Mouse (Mus musculus) layer of hippocampus, postnatal 10 days (tissue): ENCODE data around the gene Senp2. TPM values are rescaled to one million over a fixed set of nuclear protein-coding genes. Genes with fewer than 3 reads are reported as not detected.

ENCODE experiments used
- DNase-seq, 2 experiments: peaks; one replicate each; pipeline ENCODE4 v3.0.0; 2021; ENCODE audit warnings: low spot score in 2 of 2
- total RNA-seq, 2 experiments: library from RNA; stranded (reverse); gene quantifications; 2 replicates each; pipeline ENCODE4 v1.2.3; 2021

Senp2 gene
- total RNA-seq, 2 experiments from 2014 or later, result 69.7 to 70.8 TPM

DNA sequence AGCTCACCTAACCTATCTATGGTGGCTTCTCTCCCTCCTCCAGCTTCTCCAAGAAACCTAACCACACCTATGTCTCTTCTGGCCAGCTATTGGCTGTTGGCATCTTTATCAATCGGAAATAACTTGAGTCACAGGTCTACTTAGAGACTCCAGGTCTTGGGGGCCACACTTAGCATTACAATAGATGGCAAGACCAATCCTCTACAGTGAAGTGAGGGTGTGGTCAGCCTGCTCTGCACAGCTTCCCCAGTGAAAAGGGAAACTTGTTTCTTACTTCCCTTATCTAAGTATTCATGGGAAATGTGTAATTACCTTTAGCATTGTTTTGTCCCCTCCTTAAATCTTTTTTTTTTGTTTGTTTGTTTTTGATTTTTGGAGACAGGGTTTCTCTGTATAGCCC lies 6.3 kb downstream of the Senp2 start:
- no peak for DNase-seq

DNA sequence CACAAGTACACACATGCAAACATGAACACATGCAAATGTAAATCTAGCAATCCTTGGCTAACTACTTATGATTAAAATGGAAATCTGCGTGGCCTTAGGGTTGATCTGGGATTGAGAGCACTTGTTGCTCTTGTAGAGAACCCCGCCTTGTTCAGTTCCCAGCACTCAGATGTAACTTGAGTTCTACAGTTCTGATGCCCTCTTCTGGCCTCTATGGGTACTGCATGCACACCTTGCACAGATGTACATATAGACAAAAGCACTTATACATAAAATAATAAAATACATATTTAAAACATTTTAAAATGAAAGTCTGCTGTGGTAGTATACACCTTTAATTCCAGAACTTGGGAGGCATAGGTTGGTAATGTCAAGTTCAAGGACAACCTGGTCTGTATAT lies 12.8 kb downstream of the Senp2 start:
- DNase-seq, result no peak

DNA sequence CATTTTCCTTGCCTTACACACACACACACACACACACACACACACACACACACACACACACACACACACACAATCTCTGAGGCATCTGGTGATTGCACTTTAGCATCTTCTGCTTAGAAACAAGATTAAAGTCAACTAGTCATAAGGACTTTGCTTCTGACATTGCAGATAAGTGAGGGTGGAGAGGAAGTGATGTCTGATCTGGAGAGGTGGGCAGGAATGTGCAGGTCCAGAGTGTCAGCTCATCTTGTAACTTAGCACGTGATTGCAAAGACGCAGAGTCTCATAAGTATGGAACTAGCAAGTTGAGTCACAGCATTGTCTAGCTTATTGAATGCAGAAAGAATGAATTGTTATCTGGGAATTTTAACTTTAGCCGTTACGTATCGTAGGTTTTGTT lies 18.2 kb downstream of the Senp2 start:
- no peak for DNase-seq

DNA sequence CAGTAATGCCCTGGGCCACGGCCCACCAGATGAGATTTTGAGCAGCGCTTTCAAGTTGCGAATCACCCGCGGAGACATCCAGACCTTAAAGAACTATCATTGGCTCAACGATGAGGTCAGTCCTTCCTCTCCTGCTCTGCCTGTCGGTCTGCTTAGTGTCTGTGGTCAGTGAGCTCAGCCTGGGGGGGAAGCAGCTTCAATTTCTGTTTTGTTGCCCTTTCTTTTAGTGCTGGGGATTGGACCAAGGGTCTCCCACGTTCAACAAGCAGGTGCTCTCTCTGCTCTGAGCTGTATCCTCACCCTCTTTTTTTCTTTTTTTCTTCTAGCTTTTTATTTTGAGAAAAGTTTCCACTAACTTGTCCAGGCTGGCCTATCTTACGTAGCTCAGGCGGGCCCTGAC lies 29.3 kb downstream of the Senp2 start:
- DNase-seq, result no peak

DNA sequence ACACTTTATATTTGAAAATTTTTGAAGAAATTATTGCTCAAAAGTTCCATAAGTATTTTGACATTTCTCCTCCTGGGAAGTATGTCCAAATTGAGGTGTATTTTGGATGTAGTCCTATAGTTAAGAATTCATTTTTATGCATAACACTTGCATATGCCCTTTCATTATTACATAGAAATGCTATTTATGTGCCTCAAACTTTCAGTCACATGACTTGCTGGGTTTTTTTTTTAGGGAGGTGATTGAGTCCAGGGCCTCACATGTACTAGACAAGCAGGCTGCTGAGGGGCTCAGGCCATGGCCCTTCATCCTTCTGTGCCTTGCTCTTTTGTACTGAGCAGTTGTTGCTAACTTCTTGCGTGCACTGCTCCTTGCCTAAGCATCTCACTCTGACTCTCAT lies 30.7 kb downstream of the Senp2 start:
- DNase-seq, result no peak

- no peak for DNase-seq
Measured at GRCm38 (mm10) chr16:22043830-22044229, 34.5 kb downstream of the Senp2 start.

DNA sequence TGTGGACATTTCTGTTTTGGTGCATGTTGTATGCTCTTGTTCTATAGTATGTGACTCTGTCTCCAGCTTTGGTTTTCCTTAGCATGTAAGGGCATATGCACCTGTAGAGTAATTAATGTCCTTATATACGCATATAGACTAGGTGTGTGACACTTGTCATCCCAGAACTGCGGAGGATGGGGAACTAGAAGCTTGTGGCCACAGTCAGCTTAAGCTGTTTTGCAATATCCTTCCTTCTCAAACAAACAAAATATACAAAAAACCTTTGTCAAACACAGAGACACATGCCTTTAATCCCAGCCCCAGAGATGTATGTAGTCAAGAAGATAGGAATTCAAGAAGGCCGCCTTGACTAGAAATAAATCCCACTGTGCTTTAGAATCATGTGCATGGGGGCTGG lies 36.6 kb downstream of the Senp2 start:
- no peak for DNase-seq

DNA sequence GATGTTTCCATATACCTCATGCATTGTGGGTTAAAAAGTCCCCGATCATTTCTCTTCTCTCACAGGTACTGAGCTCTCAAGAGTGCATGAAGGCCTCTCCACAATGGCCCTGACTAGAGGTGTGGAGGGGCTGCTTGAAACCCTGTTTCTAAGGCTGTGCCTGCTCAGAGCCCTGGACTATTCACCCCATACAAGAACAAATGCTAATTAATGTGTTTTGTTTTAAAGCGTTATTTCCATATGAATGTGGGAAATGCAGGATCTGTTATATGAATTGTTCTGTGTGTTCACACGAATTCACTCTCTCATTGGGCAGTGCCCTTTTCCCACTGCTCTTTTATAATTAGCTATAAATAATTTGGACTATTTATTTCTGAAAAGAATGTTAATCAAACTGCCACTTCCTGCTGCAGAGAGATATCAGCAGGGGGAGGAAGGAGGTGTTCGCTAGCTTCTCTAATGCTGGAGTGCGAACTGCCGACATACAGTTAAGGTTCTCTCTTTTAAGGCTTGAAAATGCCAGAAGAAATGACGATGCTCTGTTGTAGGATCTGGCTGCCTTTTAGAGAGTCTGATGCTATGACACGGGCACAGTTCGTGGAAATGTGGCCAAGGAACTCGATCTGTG lies 37.6 kb downstream of the Senp2 start:
- no peak for DNase-seq

- no peak for DNase-seq
Measured at GRCm38 (mm10) chr16:22053411-22053810, 44.1 kb downstream of the Senp2 start.

- no peak for DNase-seq
Measured at GRCm38 (mm10) chr16:22057498-22057897, 48.2 kb downstream of the Senp2 start.

- DNase-seq, result no peak
Measured at GRCm38 (mm10) chr16:22058871-22059270, 49.6 kb downstream of the Senp2 start.

DNA sequence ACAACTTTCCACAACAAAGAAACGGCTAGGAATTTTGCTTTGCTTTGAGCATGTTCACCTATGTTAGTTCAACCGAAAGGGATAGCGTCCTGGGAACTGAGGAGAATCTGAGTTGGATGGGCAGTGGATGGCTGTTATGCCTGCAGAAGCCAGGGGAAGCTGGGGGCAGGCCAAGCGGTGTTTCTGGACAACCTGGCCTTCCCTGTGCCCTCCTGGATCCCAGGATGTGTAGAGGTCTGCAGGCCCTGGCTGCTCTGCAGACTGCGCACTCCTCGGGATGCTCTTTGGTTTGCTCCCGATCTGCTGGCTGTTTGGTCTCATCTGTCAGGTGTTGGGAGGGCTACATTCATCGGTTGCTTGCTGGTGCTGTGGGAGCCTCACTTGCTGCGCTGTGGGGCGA lies 51.1 kb downstream of the Senp2 start:
- DNase-seq, result no peak

- DNase-seq, result no peak
Measured at GRCm38 (mm10) chr16:22061555-22062160, 52.4 kb downstream of the Senp2 start.

DNA sequence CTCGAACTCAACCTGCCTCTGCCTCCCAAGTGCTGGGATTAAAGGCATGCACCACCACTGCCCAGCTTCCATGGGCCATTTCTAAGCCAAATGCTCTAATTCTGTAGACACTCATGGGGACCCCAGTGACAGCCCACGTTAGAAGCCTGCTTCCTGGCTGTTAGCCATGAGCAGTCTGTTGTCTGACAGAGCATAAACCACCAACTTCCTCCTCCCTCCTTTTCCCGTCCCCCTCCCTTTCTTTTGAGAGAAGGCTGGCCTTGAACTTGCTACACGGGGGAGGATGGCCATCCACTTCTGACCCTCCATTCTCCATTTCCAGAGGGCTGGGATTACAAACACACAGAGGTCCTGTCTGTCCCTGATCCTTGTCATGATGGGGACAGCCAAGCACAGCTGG lies 53.0 kb downstream of the Senp2 start:
- DNase-seq, result no peak

DNA sequence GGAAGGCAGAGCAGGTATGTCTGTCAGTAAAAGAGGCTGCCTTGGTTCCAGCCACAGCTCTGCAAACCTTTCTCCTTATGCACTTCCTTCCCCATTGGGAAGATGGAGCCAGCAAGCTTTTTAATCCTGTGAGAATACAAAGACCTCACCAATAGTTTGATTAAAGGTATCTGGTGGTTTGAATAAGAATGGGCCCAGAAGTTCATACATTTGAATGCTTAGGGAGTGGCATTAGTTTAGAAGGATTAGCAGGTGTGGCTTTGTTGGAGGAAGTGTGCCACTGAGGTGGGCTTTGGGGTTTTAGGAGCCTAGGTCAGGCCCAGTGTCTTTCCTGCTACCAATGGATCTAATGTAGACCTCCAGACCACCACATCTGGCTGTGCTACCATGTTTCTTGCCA lies 56.3 kb downstream of the Senp2 start:
- no peak for DNase-seq

GRCm38 (mm10) chr16:22067406-22067805 lies 58.1 kb downstream of the Senp2 start:
- DNase-seq, result no peak

GRCm38 (mm10) chr16:22071361-22071760 lies 62.1 kb downstream of the Senp2 start:
- no peak for DNase-seq

DNA sequence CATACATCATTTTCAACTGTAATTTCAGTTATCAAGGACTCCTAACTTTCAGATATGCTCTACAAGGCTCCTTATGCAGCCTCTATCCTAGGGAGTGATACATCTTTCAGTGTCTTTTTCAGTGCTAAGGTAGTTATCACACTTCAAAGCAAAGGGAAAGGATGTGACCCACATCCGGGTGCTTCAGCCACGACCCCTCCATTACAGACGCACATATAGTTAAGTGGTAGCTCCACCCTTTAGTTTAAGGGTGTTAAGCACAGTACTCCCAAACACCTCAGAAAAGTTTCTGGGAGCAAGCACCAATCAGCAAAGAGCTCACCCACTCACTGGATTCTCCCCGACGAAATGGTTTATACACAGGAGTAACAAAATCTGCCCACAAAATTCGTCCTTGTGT lies 65.8 kb downstream of the Senp2 start:
- no peak for DNase-seq

DNA sequence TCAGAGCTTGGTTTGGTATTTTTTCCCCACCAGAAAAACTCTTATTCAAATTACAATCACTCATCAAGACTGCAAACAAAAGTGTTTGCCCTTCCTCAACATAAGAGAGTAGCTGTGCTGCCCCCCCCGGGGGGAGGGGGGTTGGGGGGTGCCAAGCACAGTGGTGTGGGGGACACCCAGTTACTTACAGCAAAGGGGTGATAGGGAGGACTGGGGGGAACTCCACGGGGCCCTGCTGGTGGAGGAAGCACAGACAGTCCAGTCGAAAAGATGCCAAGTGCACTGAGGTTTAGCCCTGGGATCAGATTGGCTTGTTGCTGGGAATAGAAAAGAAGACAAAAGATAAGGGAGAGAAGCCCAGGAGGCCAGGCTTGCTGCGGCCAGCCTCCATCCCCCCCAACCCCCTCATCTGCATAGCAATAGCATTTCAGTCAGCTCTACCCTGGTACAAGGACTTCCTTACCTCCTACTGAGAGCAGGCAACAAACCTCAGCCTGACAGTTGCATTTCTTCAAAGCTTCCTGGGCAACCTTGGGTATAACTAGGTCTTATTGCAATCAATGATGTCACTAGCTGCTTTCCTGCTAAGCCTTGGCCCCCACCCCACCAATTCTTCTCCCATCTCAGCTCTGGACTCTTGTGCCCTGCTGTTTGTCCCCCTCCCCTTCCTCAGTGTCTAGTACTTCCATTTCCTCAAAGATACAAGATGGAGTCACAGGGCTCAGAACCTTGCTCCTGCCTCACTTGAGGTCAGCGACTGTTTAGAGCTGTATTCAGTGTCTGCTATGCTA lies 66.7 kb downstream of the Senp2 start:
- no peak for DNase-seq

GRCm38 (mm10) chr16:22076620-22076941 lies 67.3 kb downstream of the Senp2 start:
- DNase-seq, result no peak

DNA sequence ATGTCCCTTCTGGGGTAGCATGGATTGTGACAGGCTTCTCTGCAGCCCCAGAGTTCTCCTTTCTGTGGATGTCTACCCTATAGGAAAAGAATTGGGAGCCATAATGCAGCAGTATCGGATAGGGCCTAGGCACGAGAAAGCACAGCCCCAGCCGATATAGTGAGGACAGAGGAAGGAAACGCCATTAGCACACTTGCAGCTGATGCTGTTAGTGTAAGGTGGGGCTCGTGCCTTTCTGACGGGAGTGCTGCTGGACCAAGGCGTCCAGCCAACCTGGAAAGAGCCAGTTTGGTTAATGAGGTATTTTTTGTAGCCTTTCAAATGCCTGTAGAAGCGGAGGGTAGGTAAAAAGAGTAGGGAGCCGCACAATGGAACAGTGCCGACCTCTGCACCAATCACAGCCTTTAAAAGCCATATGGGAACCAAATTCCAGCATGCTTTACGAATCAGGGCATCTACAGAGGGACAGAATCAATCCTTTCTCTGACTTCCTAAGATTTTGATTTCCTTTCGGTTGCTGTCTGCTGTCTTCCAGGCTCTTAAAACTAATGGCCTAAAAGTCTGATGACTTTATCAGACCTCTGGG lies 70.9 kb downstream of the Senp2 start:
- DNase-seq, result no peak

DNA sequence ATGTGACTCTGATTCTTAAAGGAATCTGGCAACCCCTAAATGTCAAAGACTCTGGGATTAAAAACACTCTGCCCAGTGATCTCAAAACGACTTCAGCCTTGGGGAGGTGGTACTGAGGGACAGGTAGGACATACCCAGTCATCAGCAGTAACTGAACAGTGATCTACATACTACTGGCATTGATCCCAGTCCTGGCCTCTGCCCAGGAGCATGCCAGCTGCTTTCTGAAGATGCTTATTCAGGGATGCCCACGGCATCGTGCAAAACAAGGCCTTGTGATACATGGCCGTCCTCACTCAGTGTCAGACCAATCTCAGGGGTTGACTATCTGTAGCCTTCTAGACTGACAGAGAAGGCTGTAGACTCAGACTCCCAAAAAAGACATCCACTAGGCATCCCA lies 76.1 kb downstream of the Senp2 start:
- no peak for DNase-seq
